Mouse (Mus musculus): Measurements from ENCODE around the gene Cdk5.
A peak's percentile ranks its signal among the peaks of the same experiment; 100 is the strongest.

The Cdk5 gene

GRCm38 (mm10) chr5:24427981-24428402, 4.7 kb upstream of the Cdk5 start:
- no peak for DNase-seq (ENCODE audit: low read depth)

DNA sequence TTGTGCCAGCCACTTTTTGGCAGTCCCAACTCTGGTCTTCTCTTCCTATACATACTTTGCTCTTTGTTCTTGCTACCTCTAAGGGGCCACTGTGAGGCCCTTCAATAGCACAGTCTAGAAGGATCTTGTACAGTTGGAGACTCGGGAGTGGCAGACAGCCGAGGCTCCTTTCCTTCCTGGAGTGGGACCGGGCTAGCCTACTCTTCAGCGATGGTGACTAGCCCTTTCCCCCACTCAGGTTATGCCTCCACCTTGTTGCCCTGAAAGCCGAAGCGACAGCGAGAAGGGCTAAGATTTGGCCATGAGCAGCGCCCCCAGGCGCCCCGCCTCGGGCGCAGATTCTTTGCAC, 3.9 kb upstream of the Cdk5 start:
- DNase-seq (ENCODE audit: low read depth), result no peak

GRCm38 (mm10) chr5:24426556-24427284, 3.4 kb upstream of the Cdk5 start:
- DNase-seq (ENCODE audit: low read depth), result no peak

DNA sequence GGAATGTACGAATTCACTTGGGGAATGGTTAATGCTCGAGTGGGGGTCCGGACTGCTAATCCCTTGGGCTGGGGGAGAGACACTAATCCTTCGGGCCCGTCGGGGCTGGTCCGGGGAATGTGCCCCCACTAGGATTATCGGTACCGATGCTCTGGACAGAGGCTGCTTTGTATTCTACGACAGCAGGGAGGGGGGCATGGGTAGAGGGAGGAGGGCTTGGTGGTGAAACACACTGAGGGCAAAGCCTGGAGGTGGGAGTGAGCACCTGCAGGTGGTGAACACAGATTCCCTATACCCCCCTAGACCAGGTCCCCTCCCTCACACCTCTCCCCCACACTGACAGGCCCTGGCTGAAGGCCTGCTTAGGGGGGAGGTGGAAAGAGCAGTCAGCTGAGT, 2.7 kb upstream of the Cdk5 start:
- DNase-seq (ENCODE audit: low read depth), result no peak

GRCm38 (mm10) chr5:24425421-24426036, 2.2 kb upstream of the Cdk5 start:
- peak; percentile 59 for DNase-seq (ENCODE audit: low read depth)

DNA sequence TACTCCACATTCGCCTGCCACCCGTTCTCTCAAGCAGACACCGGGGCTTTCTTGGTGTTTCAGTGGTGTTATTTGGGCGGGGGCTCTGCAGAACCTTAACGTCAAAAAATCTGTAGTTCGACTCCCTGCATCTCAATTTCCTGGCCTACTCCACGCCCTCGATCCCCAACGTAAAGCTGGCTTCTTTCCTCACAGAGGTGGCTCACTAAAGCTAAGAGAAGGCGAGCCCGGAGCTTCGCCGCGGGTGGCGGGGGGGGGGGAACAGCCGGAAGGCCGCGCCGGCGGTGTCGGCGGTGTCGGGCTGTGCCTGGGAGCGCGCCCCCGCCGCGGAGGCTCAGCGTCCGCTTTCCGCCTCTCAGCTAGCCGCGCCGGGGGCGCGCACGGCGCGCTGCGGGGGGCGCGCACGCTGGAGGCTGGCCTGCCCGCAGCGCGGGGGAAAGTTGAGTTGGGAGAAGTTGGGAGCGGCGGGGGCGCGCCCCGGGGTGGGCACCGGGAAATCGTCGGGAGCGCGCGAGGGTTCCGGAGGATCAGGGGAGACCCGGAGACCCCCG, 1.6 kb upstream of the Cdk5 start:
- peak; percentile 72 for DNase-seq (ENCODE audit: low read depth)

DNA sequence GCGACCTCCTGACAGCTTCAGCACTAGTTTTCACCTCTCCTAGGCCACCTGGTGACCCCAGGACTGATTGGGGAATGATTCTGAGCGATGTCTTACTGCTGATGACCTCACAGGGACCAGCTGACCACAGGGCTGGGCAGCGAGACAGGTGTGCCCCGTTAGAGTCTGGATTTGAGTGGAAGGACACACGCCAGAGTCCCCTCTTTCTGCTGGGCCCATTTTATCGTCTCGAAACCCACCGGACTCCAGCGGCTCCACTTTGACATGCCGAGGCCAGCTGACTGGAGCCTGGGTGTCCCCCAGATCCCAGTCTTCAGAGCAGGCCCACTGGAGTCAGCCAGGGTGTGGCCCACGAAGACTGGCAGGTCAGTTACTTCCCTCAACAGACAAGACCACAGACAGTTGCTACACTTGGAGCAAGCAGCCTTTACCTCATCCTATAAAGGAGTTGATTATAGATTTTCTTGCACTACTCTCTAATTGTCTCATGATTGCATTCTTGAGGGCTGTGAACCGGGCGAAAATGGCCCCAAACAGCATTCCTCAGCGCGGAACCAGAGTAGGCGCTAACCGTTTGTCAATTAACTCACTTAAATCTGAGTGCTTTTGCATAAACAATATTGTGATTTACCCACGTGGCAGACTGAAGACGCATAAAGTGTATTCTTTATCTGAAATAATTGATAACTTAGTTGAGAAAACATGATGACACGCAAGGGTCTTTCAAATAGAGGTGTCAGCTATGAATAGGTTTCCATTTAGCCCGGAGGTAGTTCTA, 863 bp upstream of the Cdk5 start:
- peak; percentile 63 for DNase-seq (ENCODE audit: low read depth)

DNA sequence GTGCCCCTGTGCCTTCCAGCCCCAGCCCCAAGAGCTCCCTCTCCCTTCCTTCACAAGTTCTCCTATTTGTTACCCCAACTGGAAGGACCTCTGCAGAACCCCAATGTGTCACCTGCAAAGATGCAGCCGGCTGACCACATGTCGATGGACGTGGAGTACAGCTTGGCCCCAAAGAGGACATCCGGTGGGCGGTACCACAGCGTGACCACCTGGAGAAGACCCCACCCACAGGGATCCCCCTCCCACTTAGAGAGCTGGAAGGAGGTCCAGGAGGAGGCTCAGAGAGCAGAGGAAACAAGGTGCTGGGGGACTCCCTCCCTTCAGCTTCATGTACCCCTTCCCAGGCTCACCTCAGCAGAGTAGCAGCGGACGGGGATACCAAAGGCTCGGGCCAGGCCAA, 2.9 kb downstream of the Cdk5 start:
- DNase-seq (ENCODE audit: low read depth), result no peak

GRCm38 (mm10) chr5:24417587-24417986, 5.7 kb downstream of the Cdk5 start:
- no peak for DNase-seq (ENCODE audit: low read depth)

GRCm38 (mm10) chr5:24416222-24416736, 7.1 kb downstream of the Cdk5 start:
- peak; percentile 88 for DNase-seq (ENCODE audit: low read depth)

DNA sequence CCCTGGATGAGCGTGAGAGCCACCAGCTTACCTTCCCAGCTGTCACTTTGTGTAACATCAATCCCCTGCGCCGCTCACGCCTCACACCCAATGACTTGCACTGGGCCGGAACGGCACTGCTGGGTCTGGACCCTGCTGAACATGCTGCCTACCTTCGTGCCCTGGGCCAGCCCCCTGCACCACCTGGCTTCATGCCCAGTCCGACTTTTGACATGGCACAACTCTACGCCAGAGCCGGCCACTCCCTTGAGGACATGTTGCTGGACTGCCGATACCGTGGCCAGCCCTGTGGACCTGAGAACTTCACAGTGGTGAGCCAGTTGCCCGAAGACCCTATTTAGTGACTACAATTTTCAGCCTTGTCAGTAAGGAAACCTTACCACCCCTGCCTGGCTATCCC, 9.4 kb downstream of the Cdk5 start:
- no peak for DNase-seq (ENCODE audit: low read depth)

DNA sequence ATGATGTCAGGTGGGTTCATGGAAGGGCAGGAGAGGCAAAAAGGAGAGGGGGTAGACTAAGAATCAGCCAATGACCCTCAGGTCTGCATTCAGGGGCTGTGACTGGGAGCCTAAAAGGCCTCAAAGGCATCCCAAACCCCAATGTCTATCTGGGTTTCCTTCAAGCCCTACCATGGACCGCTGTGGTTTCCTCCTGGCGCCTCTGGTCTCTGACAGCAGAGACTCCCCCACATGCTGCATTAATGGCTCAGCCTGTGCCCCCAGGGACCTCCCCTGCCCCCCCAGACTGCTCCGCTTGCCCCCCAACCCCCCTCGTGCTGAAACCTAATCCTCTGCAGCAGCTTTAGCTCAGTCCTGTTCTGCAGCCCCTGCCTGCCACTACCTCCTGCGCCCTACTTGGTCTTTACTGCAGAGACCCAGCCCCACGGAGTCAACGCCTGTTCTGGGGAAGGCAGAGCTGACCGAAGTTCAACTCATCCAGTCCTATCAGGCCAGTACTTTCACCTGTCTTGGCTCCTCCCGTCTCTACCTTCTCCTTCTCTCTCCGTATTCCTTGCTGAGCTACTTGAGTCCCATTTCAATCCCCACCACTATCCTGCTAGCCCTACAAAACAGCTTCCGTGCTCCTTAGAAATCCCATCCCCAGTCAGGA, 10.2 kb downstream of the Cdk5 start, which contains the start of gene Asic3:
TSS of gene Asic3 (plus strand) at position 351 of the 652 bp plus-strand sequence.
- peak; percentile 75 for DNase-seq (ENCODE audit: low read depth)

- no peak for DNase-seq (ENCODE audit: low read depth)
These were observed 11.3 kb downstream of the Cdk5 start for GRCm38 (mm10) chr5:24412063-24412462.

DNA sequence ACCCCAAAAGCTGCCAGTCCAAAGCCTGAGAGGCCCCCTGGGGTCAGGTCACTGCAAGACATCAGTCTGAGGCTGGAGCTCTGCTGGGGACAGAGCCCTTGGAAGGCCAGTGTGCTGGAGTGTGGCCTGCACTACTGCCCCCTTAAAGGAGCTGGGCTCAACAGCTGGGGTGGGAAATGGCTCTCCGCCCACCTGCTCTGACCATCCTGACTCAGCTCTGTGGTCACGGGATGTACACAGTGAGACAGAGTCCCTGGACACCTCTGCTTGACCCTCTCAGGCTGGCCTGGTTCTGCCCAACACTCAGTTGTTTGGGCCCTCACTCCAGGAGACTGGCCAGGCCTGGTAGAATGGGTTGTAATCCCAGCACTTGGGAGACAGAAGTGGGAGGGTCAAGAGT, 13.9 kb downstream of the Cdk5 start:
- DNase-seq (ENCODE audit: low read depth), result no peak

DNA sequence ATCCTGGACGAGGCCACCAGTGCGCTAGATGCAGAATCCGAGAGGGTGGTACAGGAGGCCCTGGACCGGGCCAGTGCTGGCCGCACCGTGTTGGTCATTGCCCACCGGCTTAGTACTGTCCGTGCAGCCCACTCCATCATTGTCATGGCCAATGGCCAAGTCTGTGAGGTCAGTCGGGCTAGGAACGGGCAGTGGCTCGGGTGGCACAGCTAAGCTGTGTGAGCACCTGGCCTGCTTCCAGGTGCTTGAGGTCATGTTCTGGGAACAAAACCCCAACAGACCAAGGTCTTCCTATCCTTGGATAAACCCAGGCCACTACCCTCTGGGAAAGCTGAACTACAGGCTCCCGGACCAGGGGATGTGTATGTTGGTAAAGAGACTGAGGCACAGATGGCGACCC, 14.7 kb downstream of the Cdk5 start:
- no peak for DNase-seq (ENCODE audit: low read depth)

DNA sequence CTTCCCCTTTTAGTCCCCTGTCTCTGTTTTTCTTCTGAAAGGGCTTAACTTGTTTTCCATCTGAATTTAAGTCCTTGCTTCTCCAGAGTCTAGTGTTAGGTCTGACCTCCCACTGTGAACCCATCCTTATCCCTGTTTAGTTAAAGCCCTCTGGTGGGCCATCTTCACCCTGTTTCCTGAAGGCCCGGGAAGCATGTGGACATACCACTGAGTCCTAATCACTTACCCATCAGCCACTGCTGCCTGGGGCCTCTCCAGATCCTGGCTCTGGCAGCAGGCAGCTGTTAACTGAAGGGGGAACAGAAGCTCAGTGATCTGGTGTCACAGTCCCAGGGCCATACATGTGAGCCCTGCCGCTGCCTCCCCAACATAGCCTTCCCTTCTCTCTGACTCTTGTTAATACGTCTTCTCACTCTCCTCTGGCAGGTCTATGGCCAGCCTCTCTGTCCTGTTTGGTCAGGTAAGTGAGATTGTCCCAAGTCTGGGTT, 17.9 kb downstream of the Cdk5 start:
- no peak for DNase-seq (ENCODE audit: low read depth)

GRCm38 (mm10) chr5:24404594-24405360, 18.6 kb downstream of the Cdk5 start:
- peak; percentile 81 for DNase-seq (ENCODE audit: low read depth)

- DNase-seq (ENCODE audit: low read depth), result no peak
These were observed 21.4 kb downstream of the Cdk5 start for GRCm38 (mm10) chr5:24401969-24402368.

DNA sequence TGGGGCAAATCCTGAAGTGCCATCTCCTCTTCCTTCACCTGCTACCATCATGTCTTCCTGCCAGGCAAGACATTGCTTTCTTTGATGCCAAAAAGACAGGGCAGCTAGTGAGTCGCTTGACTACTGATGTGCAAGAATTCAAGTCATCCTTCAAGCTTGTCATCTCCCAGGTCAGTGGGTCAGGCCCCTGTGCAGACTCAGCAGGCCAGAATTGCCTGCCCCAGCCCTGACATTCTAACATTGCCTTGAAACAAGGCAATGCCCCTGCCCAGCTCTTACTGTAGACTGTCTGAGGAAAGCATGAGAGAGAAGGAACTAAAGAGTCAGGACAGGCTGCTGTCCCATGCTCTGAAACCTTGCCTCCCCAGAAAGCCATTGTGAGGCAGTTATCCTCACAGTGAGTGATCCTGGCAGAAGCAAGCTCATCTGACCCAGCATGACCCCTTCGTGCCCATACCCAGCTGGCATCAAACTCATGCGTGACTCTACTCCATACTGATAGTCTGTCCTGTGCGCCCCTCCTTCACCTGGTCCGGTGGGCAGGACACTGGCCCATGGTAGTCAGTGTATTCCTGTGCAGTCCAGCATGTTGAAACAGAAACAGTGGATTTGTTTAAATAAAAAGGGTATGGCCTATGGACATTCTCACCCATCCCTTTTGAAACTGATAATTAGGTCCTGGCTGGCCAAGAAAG, 22.3 kb downstream of the Cdk5 start:
- no peak for DNase-seq (ENCODE audit: low read depth)

GRCm38 (mm10) chr5:24400362-24400761, 23.0 kb downstream of the Cdk5 start:
- DNase-seq (ENCODE audit: low read depth), result no peak
